Mouse (Mus musculus): Measurements from ENCODE around the gene Serpina9. TPM values are rescaled to one million over a fixed set of nuclear protein-coding genes. Genes with fewer than 3 reads are reported as not detected.

The Serpina9 gene
- polyA plus RNA-seq, 2 experiments: 0.10 to 0.16 TPM

- H3K4me2 ChIP-seq (replicated peaks; ENCODE audit: low read depth, low read length, severe bottlenecking): no peak overlapping the region
Observed at GRCm38 (mm10) chr12:104002569-104003237, 10.9 kb downstream of the Serpina9 start.

GRCm38 (mm10) chr12:104000594-104000993, 13.0 kb downstream of the Serpina9 start:
- Histone ChIP-seq H3K9ac (ENCODE audit: low read depth, low read length, severe bottlenecking) (no peak overlapping the region), H3K27ac (replicated peaks; ENCODE audit: low read depth, low read length) (no peak overlapping the region), H3K4me3 (replicated peaks; ENCODE audit: low read length) (no peak overlapping the region), H3K4me1 (ENCODE audit: control insufficient read depth, insufficient read depth, low read length) (no peaks in the 10 kb centered on the region), H3K36me3 (ENCODE audit: control insufficient read depth, insufficient read depth, low read length) (no peaks in the 10 kb centered on the region), H3K27me3 (ENCODE audit: control insufficient read depth, insufficient read depth, low read length) (no peaks in the 10 kb centered on the region), H3K4me2 (replicated peaks; ENCODE audit: low read depth, low read length, severe bottlenecking) (no peak overlapping the region), H3K9me3 (ENCODE audit: control insufficient read depth, low read length) (no peaks in the 10 kb centered on the region)
- ATAC-seq (ENCODE audit: low FRiP score, low read depth): no peak
- WGBS: 87% methylated on average over 3 of the region's 3 CpGs
- no peak for DNase-seq (ENCODE audit: low spot score)
- no peak for TF ChIP-seq POLR2A (IDR thresholded peaks at IDR 0.05; ENCODE audit: borderline replicate concordance, extremely low read depth, insufficient read depth, insufficient read length)

More at GRCm38 (mm10) chr12:104002569-104003237, 10.9 kb downstream of the Serpina9 start:
- Histone ChIP-seq H3K4me1 (ENCODE audit: control insufficient read depth, insufficient read depth, low read length) (no peaks in the 10 kb centered on the region), H3K36me3 (ENCODE audit: control insufficient read depth, insufficient read depth, low read length) (no peaks in the 10 kb centered on the region), H3K27ac (replicated peaks; ENCODE audit: low read depth, low read length) (no peak overlapping the region), H3K9me3 (ENCODE audit: control insufficient read depth, low read length) (no peaks in the 10 kb centered on the region), H3K4me3 (replicated peaks; ENCODE audit: low read length) (no peak overlapping the region), H3K9ac (ENCODE audit: low read depth, low read length, severe bottlenecking) (no peak overlapping the region), H3K27me3 (ENCODE audit: control insufficient read depth, insufficient read depth, low read length) (no peaks in the 10 kb centered on the region)
- no peak for DNase-seq (ENCODE audit: low spot score)
- no peak for TF ChIP-seq POLR2A (IDR thresholded peaks at IDR 0.05; ENCODE audit: borderline replicate concordance, extremely low read depth, insufficient read depth, insufficient read length)
- WGBS: 71% methylated on average over 10 of the region's 10 CpGs
- ATAC-seq (ENCODE audit: low FRiP score, low read depth): no peak

- no peak for DNase-seq (ENCODE audit: low spot score)
- no peak overlapping the region for H3K4me3 ChIP-seq (replicated peaks; ENCODE audit: low read length)
- TF ChIP-seq POLR2A (IDR thresholded peaks at IDR 0.05; ENCODE audit: borderline replicate concordance, extremely low read depth, insufficient read depth, insufficient read length): no peak
- H3K36me3 ChIP-seq (ENCODE audit: control insufficient read depth, insufficient read depth, low read length): no peaks in the 10 kb centered on the region
- H3K27me3 ChIP-seq (ENCODE audit: control insufficient read depth, insufficient read depth, low read length): no peaks in the 10 kb centered on the region
- H3K9ac ChIP-seq (ENCODE audit: low read depth, low read length, severe bottlenecking): no peak overlapping the region
- ATAC-seq (ENCODE audit: low FRiP score, low read depth): no peak
- H3K4me2 ChIP-seq (replicated peaks; ENCODE audit: low read depth, low read length, severe bottlenecking): no peak overlapping the region
- 87% methylated on average over 8 of the region's 8 CpGs for WGBS
- H3K4me1 ChIP-seq (ENCODE audit: control insufficient read depth, insufficient read depth, low read length): no peaks in the 10 kb centered on the region
- no peak overlapping the region for H3K27ac ChIP-seq (replicated peaks; ENCODE audit: low read depth, low read length)
- H3K9me3 ChIP-seq (ENCODE audit: control insufficient read depth, low read length): no peaks in the 10 kb centered on the region
Observed at GRCm38 (mm10) chr12:103999611-104000010, 13.9 kb downstream of the Serpina9 start.

GRCm38 (mm10) chr12:103996513-103996912, 17.0 kb downstream of the Serpina9 start:
- DNase-seq (ENCODE audit: low spot score) (no peak), ATAC-seq (ENCODE audit: low FRiP score, low read depth) (no peak)
- no peak overlapping the region for H3K9ac ChIP-seq (ENCODE audit: low read depth, low read length, severe bottlenecking)
- no peaks in the 10 kb centered on the region for H3K4me1 ChIP-seq (ENCODE audit: control insufficient read depth, insufficient read depth, low read length)
- no peak for TF ChIP-seq POLR2A (IDR thresholded peaks at IDR 0.05; ENCODE audit: borderline replicate concordance, extremely low read depth, insufficient read depth, insufficient read length)
- H3K4me3 ChIP-seq (replicated peaks; ENCODE audit: low read length): no peak overlapping the region
- no peaks in the 10 kb centered on the region for H3K27me3 ChIP-seq (ENCODE audit: control insufficient read depth, insufficient read depth, low read length)
- H3K4me2 ChIP-seq (replicated peaks; ENCODE audit: low read depth, low read length, severe bottlenecking): no peak overlapping the region
- H3K36me3 ChIP-seq (ENCODE audit: control insufficient read depth, insufficient read depth, low read length): no peaks in the 10 kb centered on the region
- no peak overlapping the region for H3K27ac ChIP-seq (replicated peaks; ENCODE audit: low read depth, low read length)
- 67% methylated on average over 2 of the region's 2 CpGs for WGBS
- no peaks in the 10 kb centered on the region for H3K9me3 ChIP-seq (ENCODE audit: control insufficient read depth, low read length)

GRCm38 (mm10) chr12:103995292-103996072, 18.1 kb downstream of the Serpina9 start:
- DNase-seq (ENCODE audit: low spot score) (peak; percentile 40), ATAC-seq (ENCODE audit: low FRiP score, low read depth) (no peak)
- TF ChIP-seq POLR2A (IDR thresholded peaks at IDR 0.05; ENCODE audit: borderline replicate concordance, extremely low read depth, insufficient read depth, insufficient read length): no peak
- Histone ChIP-seq H3K27ac (replicated peaks; ENCODE audit: low read depth, low read length) (no peak overlapping the region), H3K9ac (ENCODE audit: low read depth, low read length, severe bottlenecking) (no peak overlapping the region), H3K27me3 (ENCODE audit: control insufficient read depth, insufficient read depth, low read length) (no peaks in the 10 kb centered on the region), H3K4me3 (replicated peaks; ENCODE audit: low read length) (no peak overlapping the region), H3K9me3 (ENCODE audit: control insufficient read depth, low read length) (no peaks in the 10 kb centered on the region), H3K36me3 (ENCODE audit: control insufficient read depth, insufficient read depth, low read length) (no peaks in the 10 kb centered on the region), H3K4me1 (ENCODE audit: control insufficient read depth, insufficient read depth, low read length) (no peaks in the 10 kb centered on the region), H3K4me2 (replicated peaks; ENCODE audit: low read depth, low read length, severe bottlenecking) (no peak overlapping the region)
- WGBS: 36% methylated on average over 5 of the region's 5 CpGs

Data from limb, embryonic 14.5 days (tissue).